ENCODE assay signal across 8 mouse cellular contexts in the genomic region with DNA sequence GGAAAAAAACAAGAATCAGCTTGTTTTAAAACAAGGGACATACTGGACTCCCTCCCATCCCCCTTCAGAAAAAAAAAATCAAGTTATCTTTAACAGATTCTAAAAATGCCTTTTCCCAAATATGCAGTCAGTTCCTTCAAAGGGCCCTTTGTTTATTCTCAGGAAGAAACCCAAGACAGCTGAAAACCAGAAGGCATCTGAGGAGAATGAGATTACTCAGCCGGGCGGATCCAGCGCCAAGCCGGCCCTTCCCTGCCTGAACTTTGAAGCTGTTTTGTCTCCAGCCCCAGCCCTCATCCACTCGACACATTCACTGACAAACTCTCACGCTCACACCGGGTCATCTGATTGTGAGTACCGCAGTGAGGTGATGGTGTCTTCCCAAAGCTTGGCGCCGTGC.
DNase-seq lines count a peak whose midpoint lies in the region; ATAC-seq lines count a peak whose summit lies in the region.

No protein-coding gene starts in this region.

- H3K27me3 ChIP-seq in forebrain, embryonic 16.5 days (replicated peaks; ENCODE audit: control insufficient read depth, insufficient read depth, low read length) = no peaks in the 10 kb centered on the region
- no peaks in the 10 kb centered on the region for H3K27me3 ChIP-seq in neural tube, embryonic 15.5 days (replicated peaks)

- no peak overlapping the region for H3K4me2 ChIP-seq in forebrain, embryonic 16.5 days (ENCODE audit: low read length)
- no peak overlapping the region for H3K4me2 ChIP-seq in neural tube, embryonic 15.5 days

- H3K36me3 ChIP-seq in forebrain, embryonic 16.5 days (ENCODE audit: control insufficient read depth, insufficient read depth) = peaks cover 5% of the 10 kb centered on the region
- peaks cover 4% of the 10 kb centered on the region for H3K36me3 ChIP-seq in neural tube, embryonic 15.5 days

- no peak overlapping the region for H3K4me3 ChIP-seq in forebrain, embryonic 16.5 days (replicated peaks; ENCODE audit: low read length)
- no peak overlapping the region for H3K4me3 ChIP-seq in neural tube, embryonic 15.5 days (replicated peaks)

- peaks cover 45% of the 10 kb centered on the region for H3K4me1 ChIP-seq in forebrain, embryonic 16.5 days (replicated peaks; ENCODE audit: control insufficient read depth, insufficient read depth, low read length)
- peaks cover 51% of the 10 kb centered on the region for H3K4me1 ChIP-seq in neural tube, embryonic 15.5 days

- H3K9me3 ChIP-seq in forebrain, embryonic 16.5 days (ENCODE audit: control insufficient read depth, low read length) = no peaks in the 10 kb centered on the region
- H3K9me3 ChIP-seq in neural tube, embryonic 15.5 days (replicated peaks) = no peaks in the 10 kb centered on the region

- no peak for ATAC-seq in cerebellum, adult (ENCODE audit: insufficient number of reproducible peaks, low FRiP score, low TSS enrichment)
- ATAC-seq in forebrain, embryonic 16.5 days = no peak
- no peak for ATAC-seq in neural tube, embryonic 15.5 days (ENCODE audit: low FRiP score)
- no peak for ATAC-seq in megakaryocyte, adult 5-6 weeks (ENCODE audit: poor library complexity, severe bottlenecking)

- peak overlapping the region; percentile 42 for H3K27ac ChIP-seq in forebrain, embryonic 16.5 days (ENCODE audit: low read length)
- H3K27ac ChIP-seq in neural tube, embryonic 15.5 days (replicated peaks) = peak overlapping the region; percentile 54

- DNase-seq in cerebellum, adult 9-10 months = peak; percentile 43
- DNase-seq in NIH3T3 (ENCODE audit: low read depth) = peak; percentile 84
- DNase-seq in heart, postnatal 4 days = peak; percentile 73
- DNase-seq in large intestine, adult 2 months (ENCODE audit: low read depth, low spot score) = peak; percentile 47

- 13% methylated on average over 10 of the region's 10 CpGs for WGBS in forebrain, embryonic 16.5 days
- 12% methylated on average over 10 of the region's 10 CpGs for WGBS in large intestine, adult 2 months
- WGBS in neural tube, embryonic 15.5 days = 25% methylated on average over 10 of the region's 10 CpGs

- H3K9ac ChIP-seq in forebrain, embryonic 16.5 days (replicated peaks; ENCODE audit: low read depth, low read length) = no peak overlapping the region
- no peak overlapping the region for H3K9ac ChIP-seq in neural tube, embryonic 15.5 days (replicated peaks)
